Mouse (Mus musculus) cerebellum, adult 2 months (tissue): ENCODE results near the gene Med20.

Experiments
- CTCF ChIP-seq: fragments of 200-500 bp; IDR thresholded peaks from 2 replicates; pipeline ENCODE4 v1.5.1; 2011; ENCODE audit warnings: low read depth, mild to moderate bottlenecking, control low read depth, low read length, moderate library complexity, borderline replicate concordance; ENCODE audit not compliant: insufficient read depth
- POLR2A ChIP-seq: fragments of 200-500 bp; IDR thresholded peaks from 2 replicates; pipeline ENCODE4 v1.6.1; 2011; ENCODE audit warnings: low read length, control low read depth, borderline replicate concordance; ENCODE audit not compliant: insufficient read depth

DNA sequence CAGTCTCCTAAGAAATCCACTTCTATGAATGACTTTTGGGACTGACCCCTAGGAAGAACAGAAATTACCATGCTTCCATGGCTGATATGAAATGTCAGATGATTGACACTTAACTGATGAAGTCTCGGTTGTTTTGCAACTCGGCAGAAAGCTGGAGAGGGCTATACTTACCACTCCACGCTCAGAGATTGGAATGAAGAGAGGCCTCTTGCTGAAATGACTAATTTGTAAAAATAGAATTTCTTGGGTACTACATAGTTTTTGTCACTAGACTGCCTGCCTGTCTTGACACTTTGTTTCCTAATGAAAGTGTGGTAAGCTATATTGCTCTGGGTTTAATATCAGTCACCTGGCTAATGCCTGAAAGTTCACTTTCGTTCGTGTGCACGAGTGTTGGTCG, 53.1 kb downstream of the Med20 start:
- TF ChIP-seq CTCF (no peak), POLR2A (no peak)
